Mouse (Mus musculus) embryo, embryonic 11 days (tissue): ENCODE results near the gene Atp2b2.

Experiments
- DNase-seq: peaks from one replicate; pipeline ENCODE4 v3.0.0-alpha.2; 2015

Gene Atp2b2

DNA sequence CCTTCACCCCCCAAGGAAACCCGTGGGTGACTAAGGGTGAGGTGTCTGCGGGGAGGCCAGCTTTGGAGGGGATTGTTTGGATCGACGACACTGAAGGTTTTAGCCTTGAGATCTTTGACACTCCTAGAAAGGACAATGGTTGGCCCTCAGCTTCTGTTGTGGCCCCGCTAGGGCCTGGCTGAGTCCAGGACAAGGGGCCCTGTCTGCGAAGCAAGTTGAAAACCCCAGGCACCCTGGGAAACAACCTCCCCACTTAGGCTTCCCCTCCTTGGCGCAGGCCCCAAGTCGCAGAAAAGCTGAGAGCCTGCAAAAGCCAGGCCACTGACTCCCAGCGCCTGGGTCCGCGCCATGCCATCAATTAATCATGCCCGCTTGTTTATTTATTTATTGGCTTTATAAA lies at the start of gene Atp2b2:
Gene Atp2b2, minus strand, starts transcription at position 282 of the 400 bp plus-strand sequence.
- peak; percentile 7 for DNase-seq

DNA sequence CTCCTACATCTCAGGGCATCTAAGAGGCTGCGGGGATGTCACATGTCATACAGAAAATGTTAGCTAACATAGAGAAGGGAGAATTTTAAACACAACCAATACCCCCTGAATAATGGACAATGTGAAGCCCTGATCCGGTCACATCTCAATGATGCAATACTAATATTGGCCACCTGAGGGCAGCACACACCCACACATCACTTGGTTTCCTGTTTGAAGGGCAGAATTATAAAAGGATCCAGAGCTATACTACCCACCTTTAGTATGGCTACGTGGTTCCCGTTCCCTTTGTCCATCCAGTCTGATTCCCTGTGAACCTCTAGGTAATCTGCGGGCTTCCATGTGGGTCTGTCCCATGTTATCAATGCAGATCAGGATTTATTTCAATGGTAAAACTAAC lies 47.2 kb upstream of the Atp2b2 start:
- peak; percentile 71 for DNase-seq

- DNase-seq: peak; percentile 76
Observed at GRCm38 (mm10) chr6:114087106-114087505, 44.7 kb upstream of the Atp2b2 start.

- DNase-seq: no peak
Observed at GRCm38 (mm10) chr6:114078556-114078955, 36.1 kb upstream of the Atp2b2 start.

DNA sequence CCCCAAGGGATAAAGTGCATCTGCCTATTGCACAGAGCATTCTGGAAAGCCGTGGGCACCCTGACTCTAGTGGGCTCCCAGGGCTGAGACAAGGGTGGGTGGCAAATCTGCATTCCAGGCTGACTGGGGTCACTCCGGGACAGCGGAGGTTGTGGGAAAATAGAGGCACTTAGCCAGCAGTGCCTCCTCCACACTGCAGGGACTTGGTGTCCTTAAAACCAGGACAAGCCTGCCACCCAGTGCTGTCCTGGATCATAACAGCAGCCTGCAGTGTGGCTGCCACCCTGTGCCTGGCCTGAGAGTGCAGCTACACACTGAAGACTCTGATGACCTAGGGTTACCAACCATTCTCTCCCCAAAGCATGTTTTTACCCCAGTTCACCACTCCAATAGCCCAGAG lies 34.1 kb upstream of the Atp2b2 start:
- DNase-seq: peak; percentile 41

GRCm38 (mm10) chr6:114076061-114076460 lies 33.6 kb upstream of the Atp2b2 start:
- DNase-seq: no peak

GRCm38 (mm10) chr6:114074929-114075328 lies 32.5 kb upstream of the Atp2b2 start:
- DNase-seq: no peak

DNA sequence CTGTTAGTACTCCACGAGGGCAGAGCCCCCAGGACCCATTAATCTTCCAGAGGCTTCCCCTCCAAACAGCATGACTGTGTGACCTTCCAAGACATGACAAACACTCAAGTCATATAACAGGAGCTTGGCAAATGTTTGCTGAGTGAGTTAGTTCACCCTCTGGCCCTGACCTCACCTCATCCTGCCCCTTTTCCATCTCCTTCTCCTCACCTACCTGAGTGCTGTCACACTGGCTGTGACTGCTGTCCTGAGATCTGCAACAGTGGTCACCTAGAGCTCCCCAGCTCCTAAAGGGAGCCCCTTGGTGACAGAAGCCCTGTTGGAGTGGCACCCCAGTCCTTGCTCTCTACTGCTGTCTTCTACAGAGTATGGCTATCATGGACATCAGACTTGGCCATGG lies 31.8 kb upstream of the Atp2b2 start:
- DNase-seq: no peak

DNA sequence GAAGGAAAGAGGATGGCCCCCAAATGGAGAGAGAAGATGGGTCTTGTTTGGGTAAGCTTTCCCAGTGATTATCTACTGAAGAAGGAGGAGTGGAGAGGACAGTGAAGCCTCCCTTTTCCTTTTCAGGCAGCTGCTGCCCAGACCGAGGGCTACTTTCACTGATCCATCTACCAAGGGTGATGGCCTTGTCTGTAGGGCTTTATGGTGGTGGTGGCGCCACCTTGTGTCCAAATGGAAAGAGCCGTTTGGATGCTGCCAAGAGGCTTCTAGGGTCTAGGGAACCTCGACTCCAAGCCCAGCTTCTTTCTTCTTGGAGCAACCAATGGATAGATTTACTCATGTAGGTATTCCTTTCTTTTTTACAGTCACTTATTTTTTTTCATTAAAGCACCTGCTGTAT lies 29.2 kb upstream of the Atp2b2 start:
- peak; percentile 77 for DNase-seq

DNA sequence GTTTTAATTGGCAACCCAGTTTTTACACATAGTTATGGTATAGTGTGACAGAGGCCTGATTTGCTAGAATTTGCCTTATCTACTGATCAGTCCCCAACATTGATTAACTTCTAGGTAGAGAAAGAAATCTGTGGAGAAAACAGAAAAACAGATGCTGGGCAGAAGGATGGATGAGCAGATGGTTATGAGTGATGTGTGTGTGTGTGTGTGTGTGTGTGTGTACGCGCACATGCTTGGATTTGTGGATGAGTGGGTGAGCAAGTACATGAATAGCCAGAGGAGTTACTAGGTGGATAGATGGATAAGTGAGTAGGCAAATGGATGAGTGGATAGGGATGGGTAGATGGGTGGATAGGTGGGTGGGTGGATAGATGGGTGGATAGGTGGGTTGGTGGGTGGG lies 20.7 kb upstream of the Atp2b2 start:
- no peak for DNase-seq

- no peak for DNase-seq
Observed at GRCm38 (mm10) chr6:114062688-114063087, 20.3 kb upstream of the Atp2b2 start.

GRCm38 (mm10) chr6:114059206-114059605 lies 16.8 kb upstream of the Atp2b2 start:
- DNase-seq: no peak

DNA sequence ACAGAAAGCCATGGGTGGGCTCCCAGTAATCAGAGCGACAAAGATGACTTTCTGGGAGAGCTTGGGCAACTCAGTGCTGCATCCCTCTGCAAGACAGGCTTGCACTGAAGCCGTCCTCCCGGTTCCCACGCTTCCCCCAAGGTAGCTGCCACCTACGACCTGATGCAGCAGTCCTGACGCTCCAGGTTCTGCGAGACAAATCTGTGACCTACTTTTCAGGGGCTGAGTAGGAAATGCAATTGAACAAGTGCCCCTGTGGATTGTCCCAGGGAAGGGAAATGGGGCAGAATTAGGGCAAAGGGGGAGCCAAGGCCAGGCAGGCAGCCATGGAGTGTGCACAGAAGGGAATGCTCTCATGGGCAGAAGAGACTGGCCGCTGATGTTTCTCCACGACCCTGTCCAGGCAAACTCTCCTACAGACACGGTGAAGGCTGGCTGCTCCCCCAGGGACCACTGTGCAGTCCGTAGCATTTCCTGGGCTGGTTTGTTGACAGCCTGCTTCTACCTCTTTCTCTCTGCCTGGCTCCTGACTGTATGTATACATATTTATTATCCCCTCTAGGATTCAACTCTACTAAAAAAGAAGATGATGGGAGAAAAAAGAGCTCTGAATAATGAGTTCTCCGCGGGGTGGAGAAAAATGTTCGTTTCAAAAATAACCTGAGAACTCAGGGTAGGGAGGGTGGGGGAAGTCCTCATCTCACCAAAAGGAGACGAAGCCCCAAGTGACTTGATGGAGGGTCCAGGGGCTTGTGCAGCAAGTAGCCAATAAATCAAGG lies 15.8 kb upstream of the Atp2b2 start:
- no peak for DNase-seq

- DNase-seq: no peak
Observed at GRCm38 (mm10) chr6:114055311-114055710, 12.9 kb upstream of the Atp2b2 start.

DNA sequence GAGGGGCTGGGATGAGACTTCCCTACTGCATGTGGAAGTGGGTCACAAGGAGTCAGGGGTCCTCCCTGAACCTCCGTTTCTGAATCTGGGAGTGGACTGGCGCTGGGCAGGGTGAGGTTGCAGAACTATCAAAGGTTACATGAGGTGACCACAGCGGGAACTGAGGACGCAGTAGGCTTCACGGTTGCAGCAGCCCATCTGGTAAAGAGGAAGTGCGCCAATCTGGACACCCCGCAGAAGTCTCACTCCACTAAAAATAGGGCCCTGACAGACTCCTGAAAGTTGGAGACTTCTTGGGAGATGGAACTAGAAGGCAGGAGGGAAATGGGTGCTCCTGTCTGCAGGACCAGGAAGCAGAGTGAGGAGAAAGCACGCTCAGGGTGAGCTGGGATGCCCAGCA lies 2.5 kb upstream of the Atp2b2 start:
- no peak for DNase-seq

DNA sequence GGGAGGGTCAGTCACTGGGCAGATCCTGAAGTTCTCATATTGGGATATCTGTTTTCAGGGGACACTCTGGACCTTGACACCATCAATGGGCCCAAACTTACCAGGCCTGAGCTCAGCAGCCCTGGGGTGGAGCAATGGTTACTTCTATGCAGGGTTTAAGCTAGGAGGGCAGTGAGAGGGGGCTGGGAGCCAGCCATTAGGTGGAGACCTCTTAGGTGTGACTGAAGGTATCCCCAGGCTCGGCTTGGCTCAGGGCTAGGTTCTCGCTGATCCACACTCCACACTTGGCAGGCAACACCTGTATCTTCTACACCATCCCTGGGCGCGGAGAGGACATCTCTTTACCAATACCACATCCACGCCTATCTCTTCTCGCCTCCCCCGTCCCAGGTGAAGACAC lies 423 bp upstream of the Atp2b2 start:
- no peak for DNase-seq

- peak; percentile 44 for DNase-seq
Observed at GRCm38 (mm10) chr6:114041911-114042284, 515 bp downstream of the Atp2b2 start.

- peak; percentile 28 for DNase-seq
Observed at GRCm38 (mm10) chr6:114041097-114041910, 1.1 kb downstream of the Atp2b2 start.

DNA sequence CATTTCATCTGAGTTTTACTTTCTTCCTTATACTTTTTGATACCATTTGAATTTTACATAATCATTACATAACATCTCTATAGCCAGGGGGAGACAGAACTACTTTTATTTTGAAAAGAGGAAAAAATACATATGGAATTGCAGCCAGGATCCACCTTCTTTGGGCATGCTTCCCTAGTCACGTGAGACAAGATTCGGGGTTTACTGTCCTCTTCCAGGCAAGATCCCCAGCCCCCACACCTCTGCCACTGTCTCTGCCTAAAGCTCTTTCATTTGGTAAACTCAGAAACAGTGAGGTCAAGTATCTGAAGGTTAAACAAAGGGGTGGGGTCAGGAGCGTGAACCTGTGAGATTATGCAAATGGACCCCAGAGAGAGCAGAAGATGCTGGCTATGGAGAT lies 6.7 kb downstream of the Atp2b2 start:
- no peak for DNase-seq

- no peak for DNase-seq
Observed at GRCm38 (mm10) chr6:114032822-114033221, 9.6 kb downstream of the Atp2b2 start.

- no peak for DNase-seq
Observed at GRCm38 (mm10) chr6:114023794-114024193, 18.6 kb downstream of the Atp2b2 start.

- DNase-seq: no peak
Observed at GRCm38 (mm10) chr6:114022104-114022503, 20.3 kb downstream of the Atp2b2 start.

DNA sequence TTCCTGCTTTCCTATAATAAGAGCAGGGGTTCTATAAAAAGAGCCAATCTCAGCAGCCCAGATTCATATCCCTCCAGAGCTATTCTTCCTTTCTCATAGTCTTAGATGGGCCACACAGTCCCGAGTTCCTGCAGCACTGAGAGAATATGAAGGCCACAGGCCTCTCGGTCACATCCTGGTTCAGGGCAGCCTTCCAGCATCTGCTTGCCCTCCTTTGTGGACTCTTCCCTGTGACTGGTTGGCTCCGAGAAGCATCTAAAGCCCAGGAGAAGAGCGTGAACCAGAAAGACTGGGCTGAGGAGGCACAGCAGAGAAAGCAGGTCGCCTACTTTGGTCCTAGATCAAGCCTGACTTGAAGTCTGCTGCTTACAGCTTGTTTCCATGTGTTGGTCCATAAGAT lies 28.6 kb downstream of the Atp2b2 start:
- no peak for DNase-seq

DNA sequence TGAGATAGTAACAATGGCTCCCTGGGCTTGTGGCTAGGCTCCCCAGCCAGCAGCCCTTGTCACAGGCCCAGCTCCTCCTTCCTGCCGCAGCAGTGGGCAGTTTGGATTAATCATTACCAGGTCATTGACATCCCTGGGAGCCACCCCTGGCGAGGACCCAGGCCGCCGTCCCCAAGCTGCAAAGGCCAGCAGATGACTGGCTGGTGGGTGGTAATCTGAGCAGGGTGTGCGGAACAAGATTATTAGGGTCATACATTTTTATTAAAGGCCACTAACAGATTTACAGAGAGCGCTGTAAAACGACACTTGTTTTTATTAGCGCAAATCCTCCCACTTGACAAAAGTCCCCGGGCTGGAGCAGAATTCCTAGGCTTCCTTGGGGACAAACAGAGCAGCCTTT lies 29.6 kb downstream of the Atp2b2 start:
- peak; percentile 53 for DNase-seq
